Mouse (Mus musculus) erythroblast, embryonic 14.5 days (primary cell): ENCODE measurements around the gene 1810013L24Rik.

Experiments
- GATA1 ChIP-seq: IDR thresholded peaks from 2 replicates; pipeline ENCODE4 v1.6.1; 2012; ENCODE audit warnings: low read length, inconsistent platforms, mixed read lengths
- TAL1 ChIP-seq: IDR thresholded peaks from 3 replicates; pipeline ENCODE4 v1.6.1; 2012; ENCODE audit warnings: low read length, inconsistent platforms, mixed read lengths

DNA sequence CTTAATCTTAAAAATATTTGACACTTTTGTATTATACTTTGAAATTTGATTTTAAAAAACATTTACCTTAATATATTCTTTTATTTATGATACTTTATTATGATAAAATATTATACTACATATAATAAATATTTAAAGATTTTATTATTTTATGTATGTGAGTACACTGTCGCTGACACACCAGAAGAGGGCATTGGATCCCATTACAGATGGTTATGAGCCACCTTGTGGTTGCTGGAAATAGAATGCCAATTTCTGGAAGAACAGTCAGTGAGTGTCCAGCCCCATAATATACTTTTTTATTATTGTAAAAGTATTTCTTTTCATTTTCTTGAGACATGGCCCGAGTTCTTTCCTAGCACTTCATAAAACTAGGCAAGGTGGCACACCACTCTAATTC is 48.2 kb upstream of the 1810013L24Rik start:
- TF ChIP-seq GATA1: no peak
- TF ChIP-seq TAL1: no peak
